Mouse (Mus musculus): ENCODE data around the gene Gabra4. TPM values are rescaled to one million over a fixed set of nuclear protein-coding genes. Genes with fewer than 3 reads are reported as not detected.
A peak's percentile ranks its signal among the peaks of the same experiment; 100 is the strongest.
"Not testable (repeated sequence)": the region's sequence is repeated elsewhere in the genome, so short reads cannot be mapped to it uniquely, and the experiment has no call there.

Gabra4 gene
- total RNA-seq (2022), result under 1 TPM in 2 of 4 experiments, not detected in 2; 0.19 to 0.22 TPM

DNA sequence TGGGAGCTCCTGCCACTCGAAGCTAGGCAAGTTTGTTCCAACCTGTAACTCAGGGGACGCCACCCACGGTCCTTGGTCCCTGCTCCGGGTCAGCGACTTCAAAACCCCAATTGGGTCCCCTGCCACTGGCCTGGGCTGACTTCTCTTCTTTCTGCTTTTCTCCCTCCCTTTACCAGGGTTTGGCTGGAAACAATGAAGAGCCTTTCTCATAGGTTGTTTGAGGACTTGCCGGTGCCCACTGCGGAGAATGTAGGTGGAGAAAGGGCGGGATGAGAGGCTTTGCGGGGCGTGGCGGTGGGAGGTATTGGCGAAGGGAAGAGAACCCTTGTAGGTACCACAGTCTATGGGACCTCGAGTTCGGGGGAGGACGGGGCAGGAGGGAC lies at the start of gene Gabra4:
Gene Gabra4, minus strand, starts transcription at position 194 of the 383 bp plus-strand sequence.
- DNase-seq (ENCODE audit: low spot score), result no peak

DNA sequence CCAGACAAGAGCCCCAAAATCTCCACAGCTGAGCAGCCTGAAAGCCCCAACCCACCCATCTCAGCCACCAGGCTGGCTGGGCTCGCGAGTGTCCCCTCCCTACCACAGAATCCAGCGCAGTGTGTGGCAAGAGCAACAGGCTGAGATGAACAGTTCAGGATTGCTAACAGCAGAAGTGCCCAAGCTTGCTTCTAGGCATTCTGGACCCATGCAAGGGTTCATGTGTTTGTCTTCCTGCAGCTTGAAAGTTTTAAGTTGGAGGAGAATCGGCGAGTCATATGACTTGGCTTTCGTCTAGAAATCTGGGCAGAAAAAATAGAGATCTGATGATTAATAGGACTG lies 43.1 kb upstream of the Gabra4 start:
- no peak for DNase-seq (ENCODE audit: low spot score)

DNA sequence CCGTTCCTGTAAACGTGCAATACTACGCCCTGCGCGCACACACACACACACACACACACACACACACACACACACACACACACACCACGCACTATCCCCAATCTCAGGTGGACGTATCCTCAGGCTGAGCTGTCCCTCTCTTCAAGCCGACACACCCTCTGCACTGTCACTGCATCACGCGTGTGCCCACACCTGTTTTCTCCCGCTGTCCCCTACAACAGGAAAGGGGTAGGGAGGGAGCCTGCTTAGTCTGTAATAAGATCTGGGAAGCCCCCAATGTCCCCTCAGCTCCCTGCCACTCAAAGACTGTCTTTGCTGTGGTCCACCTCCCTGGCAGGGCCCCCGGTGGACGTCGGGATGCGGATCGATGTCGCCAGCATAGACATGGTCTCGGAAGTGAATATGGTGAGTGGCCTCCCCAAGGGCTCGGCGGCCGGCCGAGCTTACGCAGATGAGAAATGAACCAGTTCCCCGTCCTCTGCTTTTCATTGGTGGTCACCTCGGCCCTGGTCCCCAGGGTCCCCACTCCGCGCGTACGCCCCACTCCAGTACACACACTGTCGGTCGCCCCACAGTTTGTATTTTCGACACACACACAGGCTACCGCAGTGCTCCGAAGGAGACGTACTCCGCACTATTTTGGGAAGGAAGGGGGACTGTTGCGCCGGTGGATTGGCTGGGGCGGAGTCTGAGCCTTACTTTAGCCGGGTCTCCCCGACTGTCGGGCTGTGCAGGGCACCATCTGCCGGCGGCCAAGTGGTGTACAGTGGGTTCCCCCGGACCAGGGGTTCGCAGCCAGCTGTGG lies 42.6 kb upstream of the Gabra4 start:
- DNase-seq (ENCODE audit: low spot score), result no peak

DNA sequence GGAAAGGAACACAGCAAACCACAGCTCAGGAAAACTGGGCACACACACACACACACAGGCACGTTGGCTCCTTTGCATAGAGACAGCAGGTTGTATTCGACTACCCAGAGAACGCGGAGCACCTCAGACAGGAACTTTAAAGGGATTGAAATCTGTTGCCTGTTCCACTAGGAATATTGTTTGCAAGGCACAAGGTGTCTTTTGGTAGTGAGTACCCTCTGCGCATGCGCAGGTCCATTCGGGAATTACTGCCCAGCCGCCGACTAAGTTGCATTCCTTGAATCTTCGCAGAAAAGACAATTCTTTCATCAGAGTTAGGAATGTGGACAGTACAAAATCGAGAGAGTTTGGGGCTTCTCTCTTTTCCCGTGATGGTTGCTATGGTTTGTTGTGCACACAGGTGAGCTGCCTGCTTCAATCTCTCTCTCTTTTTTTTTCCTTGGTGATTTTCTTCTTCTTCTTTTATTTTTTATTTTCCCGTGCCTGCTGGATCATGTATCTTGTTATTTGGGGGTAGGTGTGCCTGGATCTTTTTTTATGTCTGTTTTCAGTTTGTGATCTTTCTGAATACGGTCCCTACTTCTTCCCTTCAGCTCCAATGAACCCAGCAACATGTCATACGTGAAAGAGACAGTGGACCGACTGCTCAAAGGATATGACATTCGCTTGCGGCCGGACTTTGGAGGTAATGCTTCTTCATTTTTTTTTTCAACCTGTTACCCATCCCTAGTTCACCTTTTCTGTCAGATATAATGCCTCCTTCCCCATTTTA lies 41.8 kb upstream of the Gabra4 start:
- DNase-seq (ENCODE audit: low spot score), result peak; percentile 2

DNA sequence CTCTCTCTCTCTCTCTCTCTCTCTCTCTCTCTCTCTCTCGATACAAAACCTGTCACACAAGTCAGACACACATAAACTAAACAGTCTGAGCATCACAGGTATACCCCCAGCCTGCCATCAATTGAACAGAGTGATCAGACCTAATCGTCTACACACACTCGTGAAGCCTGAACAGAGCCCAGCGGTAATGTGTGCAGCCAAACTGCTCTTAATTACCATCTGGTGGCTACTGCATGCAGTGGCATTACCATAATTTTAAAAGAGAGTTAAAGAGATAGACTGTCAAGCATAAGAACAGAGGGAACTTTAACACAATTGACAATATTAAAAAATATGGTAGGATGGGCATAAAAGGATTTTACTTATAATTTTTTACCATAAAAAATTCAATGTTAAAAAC lies 7.5 kb upstream of the Gabra4 start:
- no peak for DNase-seq (ENCODE audit: low spot score)

DNA sequence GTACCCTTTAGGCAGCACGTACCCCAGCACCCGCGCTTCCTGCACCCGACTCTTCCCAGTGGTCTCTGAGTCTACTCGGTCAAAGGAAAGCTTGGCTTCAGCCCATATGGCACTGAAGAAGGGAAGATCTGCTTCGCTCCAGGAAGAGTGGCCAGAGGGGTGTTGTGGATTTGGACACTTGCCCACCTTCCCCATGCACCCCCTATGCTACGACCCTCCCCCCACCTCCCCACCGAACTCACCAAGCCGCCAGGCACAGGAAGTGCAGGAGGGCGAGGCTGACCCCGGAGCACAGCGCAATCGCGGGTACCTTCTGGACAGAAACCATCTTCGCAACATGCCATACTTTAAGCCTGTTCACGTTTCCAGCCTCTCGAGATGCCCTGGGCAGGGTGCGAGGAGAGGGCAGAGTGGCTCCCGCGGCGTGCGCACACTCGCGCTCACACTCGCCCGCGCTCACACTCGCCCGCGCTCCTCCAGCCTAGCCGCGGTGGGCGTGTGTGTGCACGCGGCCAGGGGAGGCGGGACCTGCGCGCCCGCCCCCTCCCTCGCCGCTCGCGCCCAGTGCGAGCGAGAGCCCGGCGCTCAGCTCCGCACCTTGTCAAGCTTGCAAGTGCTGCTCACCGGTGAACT lies 510 bp downstream of the Gabra4 start, which contains the start of gene Gabrb1:
Gene Gabrb1, plus strand, starts transcription at position 632 of the 633 bp plus-strand sequence.
- DNase-seq (ENCODE audit: low spot score), result no peak

DNA sequence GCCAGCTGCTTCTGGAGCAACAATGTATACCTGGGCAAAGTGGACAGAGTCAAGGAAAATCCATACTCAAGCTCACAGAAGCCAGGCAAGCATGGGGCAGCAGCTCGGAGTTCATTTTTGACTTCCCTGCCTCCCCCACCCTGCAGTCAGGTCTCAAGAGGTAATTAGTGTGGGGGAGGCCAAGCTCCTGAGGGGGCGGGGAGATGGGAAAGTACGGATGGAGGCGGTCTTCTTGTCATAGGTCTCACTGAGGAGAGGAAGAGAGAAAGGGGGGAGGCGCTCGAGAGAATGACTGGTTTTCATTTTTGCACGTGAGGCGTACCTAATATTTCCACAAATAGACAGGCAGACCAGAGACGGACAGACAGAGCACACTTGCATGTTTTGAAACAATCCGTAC lies 1.3 kb downstream of the Gabra4 start:
- DNase-seq (ENCODE audit: low spot score), result no peak

DNA sequence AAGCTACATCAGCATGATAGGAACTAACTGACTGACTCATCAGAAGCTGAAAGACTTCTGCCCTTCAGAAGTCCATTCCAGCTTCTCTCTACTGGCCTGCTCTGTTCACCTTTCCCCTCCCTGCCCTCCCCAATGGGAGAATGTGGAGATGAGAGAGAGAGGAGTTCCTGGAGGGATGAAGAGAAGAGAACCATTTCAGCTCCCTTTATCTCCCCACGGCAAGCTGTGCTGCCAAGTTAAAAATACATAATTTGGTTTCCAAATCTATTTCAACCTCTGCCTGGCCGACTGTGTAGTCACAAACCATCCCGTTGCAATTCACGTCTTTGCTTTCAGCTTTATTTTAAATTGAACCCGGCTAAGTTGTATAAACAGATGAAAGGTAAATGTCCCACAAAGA lies 4.1 kb downstream of the Gabra4 start:
- no peak for DNase-seq (ENCODE audit: low spot score)

DNA sequence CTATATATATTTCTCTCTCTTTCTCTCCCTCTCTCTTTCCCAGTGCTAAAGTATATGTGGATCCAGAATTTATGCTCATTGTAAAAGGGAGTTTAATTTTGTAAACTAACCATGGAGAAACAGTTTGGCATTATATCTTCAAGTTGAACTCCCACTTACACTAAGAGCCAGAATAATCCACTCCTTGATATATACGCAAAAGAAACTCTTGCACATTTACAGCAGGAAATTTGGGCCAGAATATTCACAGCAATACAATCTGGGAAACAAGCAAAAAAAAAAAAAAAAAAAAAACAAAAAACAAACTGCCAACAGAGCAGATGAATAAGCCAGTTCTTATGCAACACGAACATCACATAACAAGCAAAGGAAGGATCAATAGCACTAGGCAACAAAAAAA lies 10.0 kb downstream of the Gabra4 start:
- DNase-seq (ENCODE audit: low spot score), result no peak

DNA sequence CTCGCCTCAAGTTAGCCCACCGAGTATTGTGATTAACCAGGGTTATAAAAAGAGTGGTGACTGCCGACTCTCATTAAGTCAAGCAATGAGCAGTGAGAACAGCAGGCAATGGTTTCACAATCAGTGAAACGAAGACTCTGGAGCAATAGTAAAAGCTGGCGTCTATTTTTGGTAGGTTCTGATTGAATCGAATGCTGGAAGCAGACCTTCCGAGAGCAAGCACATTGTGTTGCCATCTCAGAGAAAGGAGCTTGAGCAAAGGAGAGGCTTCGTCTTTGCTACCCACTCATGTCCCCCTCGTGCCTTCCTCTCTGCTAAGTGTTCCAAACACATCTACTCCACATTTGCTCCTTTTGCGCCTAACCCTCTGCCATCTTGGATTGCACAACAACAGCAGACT lies 18.3 kb downstream of the Gabra4 start:
- DNase-seq (ENCODE audit: low spot score), result no peak

DNA sequence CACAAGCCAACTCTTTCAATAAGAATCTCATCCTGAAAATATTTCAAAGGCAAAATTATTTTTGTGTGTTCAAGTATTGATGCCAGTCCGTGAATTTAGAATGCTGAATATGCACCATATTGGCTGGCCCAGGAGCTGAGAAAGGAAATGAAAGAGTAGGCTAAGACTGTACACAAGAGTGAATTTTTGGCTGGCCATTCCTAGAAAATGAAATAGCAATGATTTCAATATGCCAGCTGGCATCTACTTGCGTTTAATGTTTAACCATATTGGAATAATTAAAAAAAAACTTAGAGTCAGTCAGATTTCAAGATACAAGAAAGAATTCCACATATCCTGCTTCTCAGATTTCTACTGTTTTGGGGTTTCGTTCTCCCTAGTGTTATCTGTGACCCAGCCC lies 30.3 kb downstream of the Gabra4 start:
- DNase-seq (ENCODE audit: low spot score), result no peak

DNA sequence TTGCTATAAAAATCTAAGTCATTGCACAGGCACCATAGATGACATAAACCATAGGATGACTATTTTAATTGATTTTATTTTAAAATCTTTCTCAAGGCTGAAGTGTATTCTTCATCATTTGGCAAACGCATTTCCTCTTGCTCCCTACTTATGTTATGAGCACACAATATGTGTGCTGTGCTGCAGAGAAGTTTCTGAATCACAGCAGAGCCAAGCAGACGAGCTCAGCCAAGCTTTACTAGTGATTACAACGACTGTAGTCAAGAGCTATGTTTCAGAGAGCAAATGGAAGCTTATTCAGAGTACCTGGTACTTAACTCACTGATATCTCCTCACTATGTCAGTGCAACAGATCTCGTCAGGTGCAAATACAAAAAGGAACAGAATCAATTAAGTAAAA lies 41.4 kb downstream of the Gabra4 start:
- DNase-seq (ENCODE audit: low spot score), result no peak

DNA sequence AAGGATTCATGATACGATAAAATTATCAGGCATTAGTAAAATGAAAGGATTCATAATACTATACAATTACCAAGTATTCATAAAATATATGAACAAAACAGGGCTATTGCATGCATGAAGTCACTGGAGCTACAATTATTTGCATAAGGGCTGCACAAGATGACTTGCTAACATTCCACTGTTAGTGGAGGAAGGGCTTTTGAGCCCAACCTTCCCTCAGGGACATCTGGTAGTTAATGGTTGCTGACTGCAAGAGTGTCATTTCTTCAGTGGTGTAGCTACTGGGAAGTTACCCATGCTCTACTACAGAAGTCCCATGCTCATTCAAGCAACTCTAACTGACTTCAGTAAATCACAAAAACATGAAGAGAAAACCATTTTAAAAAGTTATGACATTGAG lies 43.8 kb downstream of the Gabra4 start:
- no peak for DNase-seq (ENCODE audit: low spot score)

DNA sequence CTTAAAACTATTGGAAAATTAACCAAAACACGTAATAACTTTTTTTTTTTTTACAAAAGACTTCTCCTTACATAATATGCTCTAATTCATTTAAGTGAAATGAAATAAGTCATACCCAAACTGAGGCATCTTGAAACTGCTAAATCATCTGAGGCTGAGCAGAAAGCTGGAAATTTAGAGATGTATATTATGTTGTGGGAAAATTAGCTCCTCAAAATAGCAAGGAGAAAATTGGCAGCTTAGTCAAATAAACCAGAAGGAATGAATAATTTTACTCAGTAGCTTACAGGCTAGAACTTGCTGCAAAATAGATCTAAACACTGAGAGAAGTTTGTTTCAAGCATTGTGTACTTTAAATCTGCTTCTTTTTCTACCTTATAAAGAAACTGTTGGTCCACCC lies 49.4 kb downstream of the Gabra4 start:
- DNase-seq (ENCODE audit: low spot score), result no peak

DNA sequence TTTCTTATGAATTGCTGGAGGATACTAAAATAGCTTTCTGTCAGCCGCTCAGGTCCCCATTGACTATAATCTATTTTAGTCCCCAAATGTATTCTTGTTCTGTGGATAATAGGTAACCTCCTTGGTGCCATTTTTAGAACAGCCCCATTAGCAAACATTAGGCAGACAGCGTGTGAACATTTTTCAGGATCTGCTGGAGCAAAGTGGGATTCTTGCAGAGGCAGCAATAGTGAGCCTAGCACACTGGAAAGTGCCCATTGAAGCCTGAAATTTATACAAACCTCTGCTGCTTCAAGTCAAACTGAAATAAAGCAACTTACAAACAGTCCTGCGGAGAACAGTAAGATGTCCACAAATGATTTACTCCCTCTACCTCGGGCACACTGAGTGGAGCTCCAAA lies 51.2 kb downstream of the Gabra4 start:
- DNase-seq (ENCODE audit: low spot score), result no peak

DNA sequence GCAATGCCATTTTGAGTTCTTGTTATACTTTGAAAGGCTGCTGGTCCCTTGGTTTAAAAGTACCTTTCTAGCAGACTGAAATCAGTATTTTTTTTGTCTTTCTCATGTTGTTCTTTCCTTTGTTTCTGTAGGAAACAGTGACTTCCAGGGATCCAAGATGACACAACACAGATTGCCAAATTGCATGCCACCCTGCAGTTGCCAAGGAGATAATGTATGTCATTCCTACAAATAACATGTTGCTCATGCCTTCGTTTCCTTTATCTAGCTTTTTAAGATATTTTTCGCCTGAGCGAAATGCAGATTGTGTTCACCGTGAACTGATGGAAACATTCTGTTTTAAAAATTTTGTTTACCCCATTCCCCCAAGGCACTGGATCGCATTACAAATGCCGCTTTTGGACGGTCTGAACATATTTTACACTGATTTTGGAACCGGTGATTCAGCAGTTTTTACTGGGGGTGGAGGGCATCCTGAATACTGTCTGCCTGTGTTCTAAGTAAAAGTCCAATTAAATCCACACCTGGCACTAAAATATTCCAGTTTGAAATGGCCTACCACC lies 53.9 kb downstream of the Gabra4 start:
- no peak for DNase-seq (ENCODE audit: low spot score)

DNA sequence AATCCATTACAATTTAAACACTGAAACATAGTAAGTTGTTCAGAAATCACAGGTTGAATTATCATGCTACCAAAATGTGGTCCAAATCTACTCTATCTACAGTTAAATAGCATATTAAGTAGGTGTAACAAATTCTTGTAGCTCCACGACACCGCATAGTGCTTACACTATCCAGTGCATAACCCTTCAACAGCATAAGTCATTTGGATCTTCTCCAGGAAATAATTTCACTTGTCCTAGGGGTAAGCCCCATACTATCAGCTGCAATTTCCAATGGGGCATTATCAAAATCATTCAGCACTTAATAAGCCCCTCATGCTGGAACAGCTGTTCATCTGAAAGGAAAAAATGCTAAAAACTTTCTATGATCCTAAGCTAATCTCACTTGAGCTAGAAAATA lies 62.8 kb downstream of the Gabra4 start:
- no peak for DNase-seq (ENCODE audit: low spot score)

DNA sequence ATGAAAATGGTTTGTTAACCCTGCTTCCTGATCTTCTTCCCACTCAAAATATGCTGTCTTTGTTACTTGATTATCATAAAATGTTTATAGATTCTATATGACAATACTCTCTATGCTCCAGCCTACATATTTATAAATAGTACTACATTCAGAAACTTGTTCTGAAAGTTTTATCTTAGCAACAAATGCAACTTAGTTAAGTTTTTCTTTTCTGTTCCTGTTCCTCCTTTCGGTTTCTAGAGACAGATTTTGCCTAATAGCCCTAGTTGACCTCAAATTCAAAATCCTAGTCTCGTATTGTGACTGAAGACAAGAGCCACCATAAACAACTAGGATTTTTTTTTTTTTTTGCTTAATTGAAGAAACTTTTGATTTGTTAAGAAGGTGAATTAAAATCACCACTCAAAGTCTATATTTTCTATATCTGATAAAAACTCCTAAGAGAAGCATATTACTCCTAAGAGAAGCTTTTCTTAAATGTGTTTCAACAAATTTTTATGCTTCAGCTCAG lies 64.3 kb downstream of the Gabra4 start:
- no peak for DNase-seq (ENCODE audit: low spot score)

DNA sequence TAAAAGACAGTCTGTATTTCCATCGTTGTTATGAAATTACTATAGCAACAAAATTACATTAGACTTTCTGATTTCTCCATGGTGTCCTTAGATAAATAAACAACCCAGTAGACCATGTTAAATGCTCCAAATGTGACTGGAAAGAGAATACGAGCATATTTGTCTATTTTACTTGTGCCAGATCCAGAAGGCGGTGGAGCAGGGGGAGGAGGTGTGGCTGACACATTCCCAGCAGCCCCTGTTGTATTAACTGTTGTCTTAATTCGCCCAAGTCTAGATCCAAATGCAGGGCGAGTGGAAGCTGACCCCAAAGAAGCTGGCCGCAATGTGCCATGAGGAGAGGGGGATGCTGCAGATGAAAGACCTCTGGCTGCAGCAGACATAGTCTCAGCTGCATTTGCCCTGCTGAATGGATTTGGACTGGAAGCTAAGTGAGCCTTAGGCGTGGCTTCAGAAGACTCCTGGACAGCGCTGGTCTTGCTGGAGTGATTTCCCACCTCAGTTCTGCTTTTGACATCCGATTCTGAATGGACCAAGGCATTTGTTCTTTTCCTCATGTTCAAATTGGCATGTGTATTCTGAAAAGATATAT lies 86.4 kb downstream of the Gabra4 start:
- DNase-seq (ENCODE audit: low spot score), result no peak

DNA sequence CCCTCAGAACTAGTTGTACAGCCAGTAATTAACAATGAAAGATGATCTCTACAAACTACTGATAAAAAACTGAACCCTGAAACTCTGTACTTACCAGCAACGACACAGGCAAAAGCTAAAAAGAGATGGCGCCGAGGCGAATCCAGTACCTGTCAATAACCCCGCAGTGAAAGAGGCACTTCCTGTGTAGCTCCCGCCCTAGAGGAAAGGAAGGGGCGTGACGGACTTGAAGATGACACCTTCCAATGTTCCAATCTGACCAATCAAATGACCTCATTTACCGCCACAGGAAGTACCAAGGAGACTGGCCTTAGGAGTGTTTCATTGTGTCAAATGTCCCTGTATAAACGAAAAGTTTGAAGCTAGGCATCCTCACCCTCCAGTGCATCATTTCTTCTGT lies 110.0 kb downstream of the Gabra4 start, which contains the start of gene Cox7b2:
Gene Cox7b2, minus strand, starts transcription at position 127 of the 400 bp plus-strand sequence.
- no peak for DNase-seq (ENCODE audit: low spot score)

DNA sequence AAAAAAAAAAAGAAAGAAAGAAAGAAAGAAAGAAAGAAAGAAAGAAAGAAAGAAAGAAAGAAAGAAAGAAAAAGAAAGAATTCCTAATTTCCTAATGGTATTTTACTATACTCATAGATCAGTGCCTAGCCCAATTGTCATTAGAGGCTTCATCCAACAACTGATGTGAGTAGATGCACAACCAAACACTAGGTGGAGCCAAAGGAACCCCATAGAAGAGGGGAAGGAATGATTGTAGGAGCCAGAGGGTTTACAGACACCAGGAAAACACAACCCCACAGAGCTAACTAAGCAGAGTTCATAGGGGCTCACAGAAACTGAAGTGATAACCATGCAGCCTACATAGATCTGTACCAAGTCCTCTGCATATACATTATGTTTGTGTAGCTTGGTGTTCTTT lies 112.6 kb downstream of the Gabra4 start:
- no peak for DNase-seq (ENCODE audit: low spot score)

DNA sequence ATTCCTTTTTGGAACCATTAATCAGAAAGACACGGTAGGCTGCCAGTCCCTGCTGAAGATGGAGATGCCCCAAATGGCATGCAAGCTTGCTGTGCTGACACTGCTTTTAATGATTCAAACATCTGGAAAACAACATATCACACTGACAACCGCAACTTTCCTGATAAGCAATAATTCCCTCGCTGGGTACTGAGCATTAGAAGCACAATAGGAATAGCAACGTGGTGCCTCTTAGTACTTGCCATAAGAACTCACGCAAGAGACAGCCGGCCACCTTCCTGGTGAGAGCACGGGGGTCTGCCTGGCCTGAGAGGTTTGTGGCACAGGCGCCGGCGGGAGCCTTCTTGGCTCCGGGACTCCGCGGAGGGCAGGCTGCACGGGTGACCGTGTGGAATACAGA lies 132.6 kb downstream of the Gabra4 start:
- not testable (repeated sequence) for DNase-seq (ENCODE audit: low spot score)
